Mouse (Mus musculus) adrenal gland, postnatal 14 days (tissue): ENCODE measurements around the gene Alg9. TPM values are rescaled to one million over a fixed set of nuclear protein-coding genes. Genes with fewer than 3 reads are reported as not detected.

Experiments used
- DNase-seq: peaks from one replicate; pipeline ENCODE4 v3.0.0; 2021; ENCODE audit warnings: mixed read lengths
- total RNA-seq: library from RNA; stranded (reverse); gene quantifications from 2 replicates; pipeline ENCODE4 v1.2.3, GENCODE M21; 2021

Alg9 gene
- total RNA-seq, 1 experiment from 2014 or later = 26.0 TPM

- peak; percentile 29 for DNase-seq
Measured at GRCm38 (mm10) chr9:50852634-50853349, 78.0 kb downstream of the Alg9 start.

- DNase-seq = no peak
Measured at GRCm38 (mm10) chr9:50854376-50854775, 79.6 kb downstream of the Alg9 start.

DNA sequence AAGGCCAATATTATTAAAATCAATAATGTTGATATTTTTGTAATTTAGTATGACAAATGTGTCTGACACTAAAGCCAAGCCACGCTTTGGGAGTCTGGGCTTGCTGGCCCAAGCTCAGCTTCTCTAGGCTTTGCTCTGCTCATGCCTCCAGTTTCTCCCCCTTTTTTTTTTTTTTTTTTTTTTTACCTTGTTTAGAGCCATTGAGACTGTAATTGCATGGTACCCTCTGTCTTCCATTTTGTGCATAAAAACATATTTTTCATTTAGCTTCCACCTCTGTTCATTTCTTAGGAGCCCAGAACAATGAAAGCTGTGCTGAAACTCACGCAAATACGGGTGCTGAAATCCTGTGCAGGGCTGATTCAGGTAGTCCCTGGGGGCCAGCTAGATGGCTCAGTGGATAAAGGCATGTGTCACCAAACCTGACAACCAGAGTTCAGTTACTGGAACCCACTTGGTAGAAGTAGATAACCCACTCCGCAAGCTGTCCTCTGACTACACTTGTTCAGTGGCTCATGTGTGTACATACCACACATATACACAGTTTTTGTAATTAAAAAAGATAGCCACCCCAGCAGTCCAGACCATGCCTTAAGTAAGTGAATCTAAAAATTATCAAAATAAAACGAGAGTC, 80.4 kb downstream of the Alg9 start:
- no peak for DNase-seq

- DNase-seq = no peak
Measured at GRCm38 (mm10) chr9:50855780-50856179, 81.0 kb downstream of the Alg9 start.

DNA sequence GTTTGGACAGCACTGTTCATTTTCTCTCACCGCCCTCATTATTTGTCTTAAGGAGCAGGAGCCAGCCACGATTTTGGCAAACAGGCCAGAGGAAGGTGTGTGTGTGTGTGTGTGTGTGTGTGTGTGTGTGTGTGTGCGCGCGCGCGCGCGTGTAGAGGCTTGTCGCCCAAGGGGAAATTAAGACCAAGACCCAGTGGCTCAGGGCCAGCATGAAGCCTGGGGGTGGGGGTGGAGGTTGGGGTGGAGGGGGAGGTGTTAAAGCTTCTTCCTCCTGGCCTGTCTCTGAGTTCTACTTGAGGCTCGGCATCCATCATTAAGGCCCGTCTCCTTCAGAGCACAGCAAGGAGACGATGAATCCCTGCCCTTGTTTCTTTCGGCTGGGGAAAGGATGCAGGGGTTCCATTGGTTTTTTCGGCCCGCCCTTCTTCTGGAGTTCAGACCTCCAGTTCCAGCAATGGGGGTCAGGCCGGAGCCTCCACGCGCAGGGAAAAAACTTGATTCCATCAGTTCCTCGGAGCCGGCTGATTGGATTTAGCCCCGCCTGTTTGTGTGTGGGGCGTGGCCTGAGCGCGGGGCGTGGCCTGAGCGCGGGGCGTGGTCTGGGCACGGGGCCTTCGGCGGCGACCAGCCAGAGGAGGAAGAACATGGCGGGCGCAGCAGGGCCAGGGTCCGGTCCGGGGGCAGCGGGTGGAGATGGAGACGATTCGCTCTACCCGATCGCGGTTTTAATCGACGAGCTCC, 81.7 kb downstream of the Alg9 start:
- peak; percentile 95 for DNase-seq

- DNase-seq = peak; percentile 64
Measured at GRCm38 (mm10) chr9:50857082-50857641, 82.3 kb downstream of the Alg9 start.

DNA sequence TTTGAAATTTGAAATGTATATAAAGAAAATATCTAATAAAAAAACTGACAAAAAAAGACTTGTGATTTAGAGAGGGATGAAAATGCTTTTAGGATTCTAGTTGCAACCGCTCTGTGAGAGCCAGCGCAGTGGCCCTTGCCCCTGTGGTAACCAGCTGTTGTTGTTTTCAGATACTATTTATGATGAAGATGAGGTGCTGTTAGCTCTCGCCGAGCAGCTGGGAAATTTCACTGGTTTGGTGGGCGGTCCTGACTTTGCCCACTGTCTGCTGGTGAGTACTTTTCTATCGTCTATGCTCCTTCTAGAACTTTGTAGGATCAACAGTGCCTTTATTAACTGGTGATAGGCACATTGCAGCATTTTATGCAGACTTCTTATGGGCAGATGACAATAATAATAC, 83.9 kb downstream of the Alg9 start:
- DNase-seq = no peak

DNA sequence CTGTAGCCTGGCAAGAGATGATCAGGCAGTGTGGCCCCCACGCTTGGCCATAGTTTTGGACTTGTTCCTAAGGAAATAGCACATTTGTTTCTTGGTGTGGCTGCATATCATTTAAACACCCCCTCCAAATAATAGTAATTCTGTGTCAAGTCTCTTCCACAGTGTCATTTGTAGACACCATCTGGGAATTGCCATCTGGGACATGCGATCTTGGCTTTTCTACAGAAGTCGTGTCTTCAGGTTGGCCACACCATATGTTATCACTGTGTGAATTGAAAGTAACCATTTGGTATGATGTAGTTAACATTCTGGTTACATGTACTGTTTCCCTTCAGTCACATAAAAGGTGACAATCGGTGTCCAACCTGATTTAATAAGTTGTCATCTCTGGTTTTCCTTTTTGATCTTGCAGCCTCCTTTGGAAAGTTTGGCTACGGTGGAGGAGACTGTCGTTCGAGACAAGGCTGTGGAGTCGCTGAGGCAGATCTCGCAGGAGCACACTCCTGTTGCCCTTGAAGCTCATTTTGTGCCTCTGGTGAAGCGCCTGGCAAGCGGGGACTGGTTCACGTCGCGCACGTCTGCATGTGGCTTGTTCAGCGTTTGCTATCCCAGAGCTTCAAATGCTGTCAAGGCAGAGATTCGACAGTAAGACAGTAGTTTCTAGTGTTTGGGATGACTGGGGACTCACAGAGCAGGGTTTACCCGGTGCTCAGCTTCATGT, 86.5 kb downstream of the Alg9 start:
- DNase-seq = no peak

DNA sequence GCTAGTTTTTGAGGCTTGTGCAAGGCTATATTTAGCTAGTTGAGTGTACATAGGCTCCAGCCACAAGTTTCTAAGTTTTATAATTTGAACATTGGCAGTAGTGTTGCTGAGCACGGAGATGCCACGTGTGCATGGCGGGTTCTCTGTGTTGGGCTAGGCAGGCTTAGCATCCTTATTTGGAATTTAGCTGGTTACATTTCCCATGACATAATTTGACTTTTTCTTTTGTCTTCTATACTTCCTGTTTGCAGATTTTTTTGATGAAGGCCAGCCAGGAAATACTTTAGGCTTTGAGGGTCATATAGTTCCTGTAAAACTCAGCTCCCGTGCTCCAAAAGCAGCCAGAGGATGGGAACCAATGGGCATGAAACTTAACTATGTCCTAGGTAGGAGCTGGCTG, 89.0 kb downstream of the Alg9 start:
- no peak for DNase-seq

- DNase-seq = no peak
Measured at GRCm38 (mm10) chr9:50864877-50865276, 90.1 kb downstream of the Alg9 start.

DNA sequence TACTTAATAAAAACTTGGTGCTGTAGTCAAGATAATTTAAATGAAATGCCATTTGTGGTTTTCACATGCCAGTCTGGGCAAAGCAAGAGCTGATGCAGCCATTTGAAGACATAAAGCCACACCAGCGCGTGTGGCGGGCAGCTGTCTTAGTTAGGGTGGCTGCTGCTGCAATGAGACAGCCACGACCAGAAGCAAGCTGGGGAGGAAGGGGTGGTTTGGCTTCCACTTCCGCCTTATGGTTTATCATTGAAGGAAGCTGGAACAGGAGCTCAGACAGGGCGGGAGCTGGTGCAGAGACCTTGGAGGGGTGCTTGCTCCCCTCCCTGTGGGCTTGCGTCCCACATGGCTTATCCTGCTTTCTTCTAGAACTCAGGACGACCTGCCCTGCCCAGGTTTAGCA, 91.0 kb downstream of the Alg9 start:
- no peak for DNase-seq

- no peak for DNase-seq
Measured at GRCm38 (mm10) chr9:50867015-50867414, 92.2 kb downstream of the Alg9 start.

- no peak for DNase-seq
Measured at GRCm38 (mm10) chr9:50868182-50868581, 93.4 kb downstream of the Alg9 start.

DNA sequence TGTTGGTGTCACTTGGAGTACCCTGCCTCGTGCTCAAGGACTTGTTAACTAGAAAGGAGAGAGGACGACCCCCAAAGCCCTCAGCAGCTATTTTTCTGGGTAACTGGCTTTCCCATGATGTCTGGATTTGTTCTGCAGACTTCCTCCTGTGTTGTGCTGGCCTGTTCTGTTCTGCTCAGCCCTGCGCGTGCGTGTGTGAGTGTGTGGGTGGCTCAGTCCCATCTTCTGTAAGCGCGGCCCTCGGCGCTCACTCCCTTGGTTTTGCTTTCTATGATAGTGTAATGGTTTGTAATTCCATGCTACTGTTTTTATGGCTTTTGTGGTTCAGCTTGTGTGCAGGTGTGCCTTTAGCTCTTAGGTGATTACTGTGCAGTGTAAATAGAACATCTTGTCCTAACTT, 98.4 kb downstream of the Alg9 start:
- no peak for DNase-seq

DNA sequence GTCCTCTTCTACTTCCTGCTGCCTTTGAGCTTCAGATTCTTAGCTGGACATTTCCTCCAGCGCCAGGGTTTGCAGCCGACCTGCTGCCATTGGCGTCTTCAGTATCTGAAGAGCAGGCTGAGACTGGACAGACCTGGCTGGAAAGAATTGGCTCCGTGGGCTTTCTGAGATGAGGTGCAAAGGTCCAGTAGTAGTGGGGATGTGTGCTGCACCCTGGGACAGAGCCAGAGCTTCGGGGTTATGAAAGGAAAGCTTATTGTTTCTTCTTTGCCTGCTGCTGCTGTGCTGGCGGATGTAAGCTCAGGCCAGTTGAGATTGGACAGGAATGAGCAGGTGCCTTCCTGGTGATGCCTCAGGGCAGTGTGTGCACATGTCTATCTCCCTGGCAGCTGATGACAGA, 99.2 kb downstream of the Alg9 start:
- DNase-seq = peak; percentile 46

DNA sequence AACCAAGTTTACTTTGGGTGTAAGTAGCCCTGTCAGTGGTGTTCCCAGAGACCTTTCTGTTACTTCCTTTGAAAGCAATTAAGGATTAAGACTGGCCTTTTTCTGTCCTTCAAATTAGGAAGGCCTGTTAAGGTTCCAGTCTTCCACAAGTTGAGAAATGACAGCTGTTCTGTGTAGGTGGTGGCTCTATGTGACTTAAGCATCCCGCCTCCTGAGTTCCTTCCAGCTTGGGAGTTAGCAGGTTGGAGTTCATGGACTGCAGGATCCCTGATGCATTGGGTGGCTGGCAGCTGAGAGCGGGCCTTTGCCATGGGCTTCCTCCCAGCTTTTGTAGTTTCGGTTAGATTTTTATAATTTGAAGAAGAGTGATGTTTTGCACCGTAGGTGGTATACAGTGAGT, 100.7 kb downstream of the Alg9 start:
- no peak for DNase-seq

- peak; percentile 80 for DNase-seq
Measured at GRCm38 (mm10) chr9:50876287-50876686, 101.5 kb downstream of the Alg9 start.

GRCm38 (mm10) chr9:50877431-50877830, 102.6 kb downstream of the Alg9 start:
- DNase-seq = no peak

DNA sequence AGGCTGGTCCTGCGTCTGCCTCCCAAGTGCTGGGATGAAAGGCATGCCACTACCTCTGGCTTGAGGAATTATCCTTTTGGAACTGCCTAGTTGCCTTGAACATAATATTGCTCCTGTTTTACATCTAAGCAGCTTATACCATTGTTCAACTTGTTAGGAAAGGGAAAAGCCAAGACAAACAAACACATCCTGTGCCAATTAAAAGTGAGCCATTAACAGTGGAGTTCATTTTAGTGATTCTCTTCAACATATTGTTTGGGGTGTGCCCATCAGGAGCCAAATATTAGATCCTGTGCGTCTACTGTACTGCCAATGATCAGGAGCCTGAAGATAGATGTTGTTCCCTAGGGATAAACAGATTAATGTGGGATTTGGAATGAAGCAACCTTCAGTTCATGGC, 107.4 kb downstream of the Alg9 start:
- no peak for DNase-seq

DNA sequence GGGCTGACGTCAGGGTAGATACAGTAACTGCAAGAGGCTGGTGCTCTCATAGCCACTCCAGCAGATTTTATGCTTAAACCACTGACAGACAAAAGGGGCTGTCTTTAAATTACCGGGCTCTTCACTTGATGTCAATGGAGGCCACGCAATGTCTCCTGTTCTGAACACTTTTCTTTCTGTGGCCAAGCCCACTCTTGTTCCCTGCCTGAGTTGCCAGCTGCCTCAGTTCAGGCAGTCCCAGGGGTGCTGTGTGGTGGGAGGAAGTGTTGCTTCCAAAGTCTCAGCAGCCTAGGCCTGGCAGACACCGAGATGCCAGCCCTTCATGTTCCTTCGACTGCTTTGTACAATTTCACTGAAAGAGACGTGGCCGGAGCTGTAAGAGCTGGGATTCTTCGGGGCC, 109.3 kb downstream of the Alg9 start:
- DNase-seq = peak; percentile 43

GRCm38 (mm10) chr9:50884741-50885599, 110.2 kb downstream of the Alg9 start:
- peak; percentile 72 for DNase-seq
